Mouse (Mus musculus): ENCODE measurements around the gene Ager. TPM values are rescaled to one million over a fixed set of nuclear protein-coding genes. Genes with fewer than 3 reads are reported as not detected.

Gene Ager
- total RNA-seq, 2 experiments from 2014 or later: 0.82 to 0.99 TPM

DNA sequence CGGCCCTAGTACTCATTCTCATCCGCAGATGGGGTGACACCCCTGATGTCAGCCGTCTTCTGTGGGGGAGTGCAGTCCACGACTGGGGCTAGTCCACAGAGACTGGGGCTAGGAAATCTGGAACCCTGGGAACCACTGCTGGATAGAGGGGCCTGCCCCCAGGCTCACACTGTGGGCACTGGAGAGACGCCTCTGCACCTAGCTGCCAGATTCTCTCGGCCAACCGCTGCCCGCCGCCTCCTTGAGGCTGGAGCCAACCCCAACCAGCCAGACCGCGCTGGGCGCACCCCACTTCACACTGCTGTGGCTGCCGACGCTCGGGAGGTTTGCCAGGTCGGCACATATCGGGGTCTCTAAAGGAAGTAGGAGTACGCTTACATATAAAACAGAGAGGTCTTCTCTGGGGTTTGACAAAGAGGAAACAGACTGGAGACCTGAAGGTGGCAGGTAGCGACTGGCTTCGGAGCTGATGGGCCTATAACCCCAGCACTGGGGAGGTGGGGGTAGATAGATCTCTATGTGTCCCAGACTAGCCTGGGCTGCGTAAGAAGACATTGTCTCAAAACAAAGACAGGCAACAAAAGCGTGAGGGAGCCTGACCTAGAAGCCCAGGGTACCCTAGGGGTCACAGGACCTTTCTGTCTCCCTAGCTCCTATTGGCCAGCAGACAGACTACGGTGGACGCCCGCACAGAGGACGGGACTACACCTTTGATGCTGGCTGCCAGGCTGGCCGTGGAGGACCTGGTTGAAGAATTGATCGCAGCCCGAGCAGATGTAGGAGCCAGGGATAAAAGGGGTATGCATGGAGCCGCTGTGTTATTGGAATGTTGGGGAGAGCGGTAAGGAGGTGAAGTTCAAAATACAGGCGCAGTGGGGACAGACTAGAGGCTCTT, 11.5 kb upstream of the Ager start:
- no peak for DNase-seq

DNA sequence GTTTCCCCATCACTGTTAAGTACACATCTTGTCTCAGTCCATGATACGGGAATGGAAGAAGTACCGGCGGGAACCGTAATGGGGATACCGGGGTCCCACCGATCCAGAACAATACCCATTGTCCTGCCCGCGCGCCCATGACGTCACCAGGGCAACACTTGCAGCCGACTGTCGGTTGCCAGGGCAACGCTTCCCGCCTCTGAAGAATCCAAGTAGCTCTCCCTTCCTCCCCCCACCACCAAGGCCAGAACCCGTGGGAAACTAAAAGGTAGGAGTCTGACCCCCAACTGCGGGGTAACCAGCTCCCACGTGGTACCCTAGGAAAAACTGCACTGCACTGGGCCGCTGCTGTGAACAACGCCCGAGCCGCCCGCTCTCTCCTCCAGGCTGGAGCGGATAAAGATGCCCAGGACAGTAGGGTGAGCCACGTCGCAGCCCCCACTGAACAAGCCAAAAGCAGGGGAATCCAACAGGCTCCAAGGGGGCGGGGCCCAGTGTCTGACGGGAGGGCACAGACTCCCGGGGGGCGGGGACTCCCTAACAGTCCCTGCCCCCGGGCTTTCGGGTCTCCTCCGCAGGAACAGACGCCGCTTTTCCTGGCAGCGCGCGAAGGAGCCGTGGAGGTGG, 10.8 kb upstream of the Ager start:
- DNase-seq: peak; percentile 89 to 95

- peak; percentile 97 to 99 for DNase-seq
Measured at GRCm38 (mm10) chr17:34587423-34587811, 10.2 kb upstream of the Ager start.

DNA sequence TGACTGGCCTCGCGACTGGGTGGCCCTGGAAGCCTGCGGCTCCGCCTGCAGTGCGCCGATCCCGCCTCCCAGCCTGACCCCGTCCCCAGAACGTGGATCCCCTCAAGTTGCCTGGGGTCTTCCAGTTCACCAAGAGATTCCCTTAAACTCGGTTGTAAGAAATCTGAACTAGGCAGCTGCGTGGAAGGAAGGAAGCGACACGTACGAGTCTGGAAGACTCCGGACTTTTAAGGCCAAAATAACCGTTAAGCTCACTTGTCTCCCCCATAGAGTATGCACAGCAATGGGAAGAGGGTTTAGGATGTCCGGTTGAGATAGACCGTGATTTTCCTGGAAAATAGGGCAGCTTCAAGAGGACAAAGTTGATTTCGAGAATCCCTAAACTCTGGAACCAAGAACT, 9.8 kb upstream of the Ager start:
- DNase-seq: no peak

DNA sequence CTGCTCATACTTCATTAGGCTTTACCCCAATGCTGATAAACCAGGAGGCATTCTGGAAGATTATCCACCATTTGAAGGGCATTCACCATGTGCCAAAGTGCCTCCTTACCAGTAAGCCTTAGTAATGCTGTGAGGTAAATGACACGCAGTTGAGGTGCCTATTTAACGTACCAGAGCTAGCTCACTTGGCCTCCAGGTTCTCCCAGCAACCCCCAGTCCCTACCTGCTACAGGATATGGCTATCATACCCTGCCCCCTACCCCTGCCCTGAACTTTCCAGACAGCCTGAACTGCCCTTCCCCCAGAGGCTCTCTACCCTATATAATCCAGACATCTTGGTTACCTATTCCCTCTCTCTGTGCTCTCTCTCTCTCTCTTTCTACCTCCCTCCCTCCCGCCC, 8.9 kb upstream of the Ager start:
- DNase-seq: no peak

GRCm38 (mm10) chr17:34589206-34589605, 8.5 kb upstream of the Ager start:
- DNase-seq: no peak

GRCm38 (mm10) chr17:34589681-34590101, 8.0 kb upstream of the Ager start, which contains the start of gene Gpsm3:
Gene Gpsm3, plus strand, starts transcription at chr17:34589806.
- DNase-seq: peak; percentile 27 to 66

DNA sequence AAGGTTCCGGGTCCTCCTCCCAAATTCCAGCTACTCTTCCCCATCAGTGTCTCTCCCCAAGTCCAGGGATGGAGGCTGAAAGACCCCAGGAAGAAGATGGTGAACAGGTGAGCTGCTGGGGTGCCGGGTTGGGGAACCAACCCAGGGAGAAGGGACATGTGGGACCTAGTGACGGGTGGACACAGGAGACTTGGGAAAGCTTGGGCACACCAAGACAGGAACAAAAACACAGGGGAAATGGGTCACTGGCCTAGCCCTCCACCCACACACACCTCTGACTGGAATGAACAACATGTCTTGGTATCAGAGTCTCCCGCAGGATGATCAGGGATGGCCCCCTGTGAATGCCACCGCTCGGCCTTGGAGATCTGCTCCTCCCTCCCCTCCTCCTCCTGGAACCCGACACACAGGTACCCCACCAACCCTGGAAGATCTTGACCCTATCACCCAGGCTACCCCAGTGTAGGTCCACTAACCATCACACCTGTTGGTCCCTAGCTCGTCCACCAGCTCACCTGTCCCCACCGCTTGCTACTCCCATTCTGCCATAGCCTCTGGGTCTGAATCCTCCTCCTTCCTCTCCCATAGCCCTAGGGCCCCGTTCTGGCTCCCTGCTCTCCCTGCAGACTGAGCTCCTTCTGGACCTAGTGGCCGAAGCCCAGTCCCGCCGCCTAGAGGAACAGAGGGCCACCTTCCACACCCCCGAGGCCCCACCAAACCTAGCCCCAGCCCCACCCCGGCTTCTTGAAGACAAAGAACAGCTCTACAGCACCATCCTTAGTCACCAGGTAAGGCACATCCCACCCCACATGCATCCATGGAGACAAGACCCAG, 7.3 kb upstream of the Ager start:
- no peak for DNase-seq

DNA sequence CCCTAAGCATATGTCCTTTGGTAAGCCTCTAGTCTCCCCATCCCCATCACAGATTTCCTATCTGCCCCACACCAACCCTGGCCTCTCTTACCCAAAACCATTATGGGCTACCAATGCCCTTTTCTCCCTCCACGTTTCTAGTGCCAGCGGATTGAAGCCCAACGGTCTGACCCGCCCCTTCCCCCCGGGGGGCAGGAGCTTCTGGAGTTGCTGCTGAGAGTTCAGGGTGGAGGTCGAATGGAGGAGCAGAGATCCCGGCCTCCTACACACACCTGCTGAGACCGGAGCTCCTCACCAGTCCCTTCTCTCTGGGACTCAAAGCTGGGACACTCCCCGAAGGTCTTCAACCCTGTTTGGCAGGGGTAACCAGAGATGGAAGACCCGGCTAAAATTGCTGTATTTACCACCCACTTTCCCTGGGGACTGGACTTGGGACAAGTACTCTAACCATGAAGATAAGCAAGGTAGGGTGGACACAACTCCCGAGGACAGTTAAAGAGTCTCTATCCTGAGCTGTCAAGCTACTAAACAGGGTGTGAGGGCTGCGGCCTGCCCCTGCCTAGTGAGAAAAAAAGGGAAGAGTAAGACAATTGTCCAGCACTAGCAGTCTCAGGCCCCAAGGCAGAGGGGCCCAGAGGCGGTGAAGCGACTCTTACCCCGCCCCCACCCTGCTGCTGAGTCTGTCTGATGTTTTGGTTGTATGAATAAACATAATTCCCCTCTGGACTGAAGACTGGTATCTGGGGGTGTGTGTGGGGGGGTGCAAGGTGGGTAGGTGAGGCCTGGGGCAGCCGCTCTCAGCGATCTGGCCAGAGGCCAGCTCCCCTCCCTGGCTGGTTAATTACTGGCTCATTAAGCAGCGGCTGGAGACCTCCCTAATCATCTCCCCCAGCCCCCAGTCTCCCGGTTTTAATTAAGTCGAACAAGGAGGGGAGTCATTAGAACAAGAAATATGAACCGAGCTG, 6.4 kb upstream of the Ager start, which contains the start of gene Pbx2:
Gene Pbx2, plus strand, starts transcription at position 238 of the 965 bp plus-strand sequence.
- DNase-seq: no peak

DNA sequence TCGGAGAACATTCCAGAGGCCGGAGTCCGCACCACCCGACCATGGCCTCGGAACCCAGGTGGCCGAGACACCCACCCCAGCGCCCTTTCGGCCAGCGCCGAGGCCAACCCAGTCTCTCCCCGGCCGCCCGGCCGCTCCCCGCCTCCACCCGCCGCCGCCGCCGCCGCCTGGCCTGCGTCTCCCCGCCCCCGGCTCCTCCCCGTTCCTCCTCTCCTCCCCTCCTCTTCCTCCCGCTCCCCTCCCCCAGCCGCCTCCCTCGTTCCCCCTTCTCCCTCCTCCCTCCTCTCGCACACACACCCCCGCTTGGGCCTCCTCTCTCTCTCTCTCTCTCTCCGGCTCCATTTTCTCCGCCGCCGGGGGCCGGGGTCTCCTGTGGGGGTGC, 5.7 kb upstream of the Ager start:
- peak; percentile 93 to 99 for DNase-seq

DNA sequence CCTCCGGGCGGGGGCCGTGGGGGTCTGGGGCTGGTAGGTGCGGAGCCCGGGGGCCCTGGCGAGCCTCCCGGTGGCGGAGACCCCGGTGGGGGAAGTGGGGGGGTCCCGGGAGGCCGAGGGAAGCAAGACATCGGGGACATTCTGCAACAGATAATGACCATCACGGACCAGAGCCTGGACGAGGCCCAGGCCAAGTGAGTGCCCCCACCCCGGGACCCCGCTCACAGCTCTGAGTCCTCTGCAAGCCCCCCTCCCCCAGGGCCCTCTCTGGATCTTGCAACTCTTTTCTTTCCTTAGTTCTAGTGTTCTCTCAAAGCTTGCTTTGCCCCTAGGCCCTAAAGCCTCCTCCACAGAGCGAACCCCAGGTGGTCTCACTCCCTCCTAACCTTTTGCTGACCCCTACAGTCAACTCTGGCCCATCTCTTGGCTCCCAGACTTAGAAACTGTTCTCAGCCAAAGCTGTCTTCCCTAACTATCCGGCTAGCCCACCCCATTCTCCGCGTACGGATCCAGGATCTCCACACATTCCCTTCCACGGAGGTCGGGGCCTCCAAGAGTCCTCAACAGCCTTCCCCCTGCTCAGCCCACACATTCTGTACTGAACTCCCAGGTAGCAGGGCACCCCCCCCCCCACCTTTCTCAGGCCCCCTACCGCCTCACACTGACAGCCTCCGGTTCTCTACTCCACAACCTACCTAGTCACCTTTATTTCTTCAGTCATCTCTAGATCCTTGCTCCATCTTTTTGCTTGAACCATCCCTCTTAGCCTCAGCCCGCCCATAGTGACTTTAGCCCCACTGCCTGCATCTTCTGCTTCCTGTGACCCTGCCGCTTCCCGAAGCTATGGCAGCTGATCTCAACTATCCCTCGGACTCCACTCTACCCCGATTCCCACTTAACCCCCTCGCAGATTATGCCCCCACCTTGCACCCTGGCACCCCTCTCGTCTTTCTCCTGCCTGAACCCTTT, 4.8 kb upstream of the Ager start:
- DNase-seq: peak; percentile 46 to 50

DNA sequence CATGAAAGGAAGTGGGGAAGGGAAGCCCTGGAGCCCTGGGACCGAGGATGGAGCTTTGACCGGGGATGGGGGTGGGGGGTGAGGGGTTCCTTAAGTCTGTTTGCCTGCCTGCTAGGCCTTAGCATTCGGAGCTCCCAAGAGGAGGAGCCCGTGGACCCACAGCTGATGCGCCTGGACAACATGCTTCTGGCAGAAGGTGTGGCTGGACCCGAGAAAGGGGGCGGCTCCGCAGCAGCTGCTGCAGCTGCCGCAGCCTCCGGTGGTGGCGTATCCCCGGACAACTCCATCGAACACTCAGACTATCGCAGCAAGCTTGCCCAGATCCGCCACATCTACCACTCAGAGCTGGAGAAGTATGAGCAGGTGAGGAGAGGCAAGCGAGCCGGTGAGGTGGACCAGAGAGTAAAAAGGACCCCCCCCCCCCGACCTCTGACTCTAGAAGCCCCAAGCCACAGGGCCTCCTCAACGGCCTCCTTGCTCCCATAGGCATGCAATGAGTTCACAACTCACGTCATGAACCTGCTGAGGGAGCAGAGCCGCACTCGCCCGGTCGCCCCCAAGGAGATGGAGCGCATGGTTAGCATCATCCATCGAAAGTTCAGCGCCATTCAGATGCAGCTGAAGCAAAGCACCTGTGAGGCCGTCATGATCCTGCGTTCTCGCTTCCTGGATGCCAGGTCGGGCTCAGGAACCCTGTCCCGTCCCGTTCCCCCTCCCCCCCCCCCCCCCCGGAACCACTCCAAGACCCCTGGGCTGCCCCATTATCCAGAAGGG, 3.7 kb upstream of the Ager start:
- DNase-seq: no peak

GRCm38 (mm10) chr17:34596098-34596497, 1.6 kb upstream of the Ager start:
- DNase-seq: no peak

GRCm38 (mm10) chr17:34599891-34600290, 2.2 kb downstream of the Ager start:
- no peak for DNase-seq

GRCm38 (mm10) chr17:34601796-34602195, 4.1 kb downstream of the Ager start:
- no peak for DNase-seq

- DNase-seq: peak; percentile 97
Measured at GRCm38 (mm10) chr17:34603375-34604060, 5.9 kb downstream of the Ager start, which contains the start of gene Rnf5. Gene Rnf5, minus strand, starts transcription at chr17:34603690.

DNA sequence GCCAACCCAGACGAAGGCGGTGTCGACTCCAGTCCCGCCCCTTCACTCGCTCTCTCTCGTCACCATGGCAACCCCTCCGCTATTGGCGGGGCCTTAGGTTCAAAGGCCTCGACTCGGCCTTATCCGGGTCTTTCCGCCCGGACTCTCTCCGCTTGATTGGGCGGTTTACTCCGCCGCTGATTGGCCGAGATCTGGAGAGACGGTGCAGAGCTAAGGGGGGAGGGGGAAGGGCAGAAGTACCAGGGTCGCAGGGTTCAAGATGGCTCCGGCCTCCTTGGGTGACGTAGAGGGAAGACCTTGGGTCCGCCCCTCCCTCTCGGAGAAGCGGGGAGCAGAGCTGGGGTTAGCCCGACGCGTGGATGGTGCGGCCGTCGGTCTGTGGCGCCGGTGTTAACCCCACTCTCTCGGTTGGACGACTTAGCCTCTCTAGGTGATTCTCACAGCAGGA, 6.4 kb downstream of the Ager start, which contains the start of gene Agpat1:
Gene Agpat1, plus strand, starts transcription at position 202 of the 448 bp plus-strand sequence.
- peak; percentile 99 for DNase-seq

Data from adrenal gland, postnatal 36 days (tissue).